Mouse (Mus musculus) lung, embryonic 14.5 days (tissue): ENCODE results near the gene Ghrhr. TPM values are rescaled to one million over a fixed set of nuclear protein-coding genes. Genes with fewer than 3 reads are reported as not detected.
A peak's percentile ranks its signal among the peaks of the same experiment; 100 is the strongest.

Experiments used
- ATAC-seq: fragments of 200-750 bp; cut with Nextera tagmentation; 2 replicates; pipeline ENCODE4 v1.8.0; 2017; ENCODE audit warnings: mild to moderate bottlenecking, moderate TSS enrichment, moderate library complexity; ENCODE audit not compliant: insufficient read depth
- DNase-seq: peaks from one replicate; pipeline ENCODE4 v3.0.0-alpha.2; 2015
- H3K27ac ChIP-seq: fragments of 300-500 bp; sonication (generic); 2 replicates; pipeline ENCODE4 v1.5.1; 2014; ENCODE audit warnings: low read depth, mild to moderate bottlenecking, moderate library complexity
- H3K27me3 ChIP-seq: fragments of 300-500 bp; sonication (generic); 2 replicates; pipeline ENCODE4 v1.6.1; 2014; ENCODE audit warnings: low read length, control low read depth; ENCODE audit not compliant: insufficient read depth
- H3K36me3 ChIP-seq: fragments of 300-500 bp; sonication (generic); 2 replicates; pipeline ENCODE4 v1.6.1; 2014; ENCODE audit warnings: control low read depth; ENCODE audit not compliant: insufficient read depth
- H3K4me1 ChIP-seq: fragments of 300-500 bp; sonication (generic); 2 replicates; pipeline ENCODE4 v1.6.1; 2014; ENCODE audit warnings: antibody characterized with exemption, control low read depth; ENCODE audit not compliant: insufficient read depth
- H3K4me2 ChIP-seq: fragments of 300-500 bp; sonication (generic); 2 replicates; pipeline ENCODE4 v1.6.1; 2014; ENCODE audit warnings: mild to moderate bottlenecking
- H3K4me3 ChIP-seq: fragments of 300-500 bp; sonication (generic); 2 replicates; pipeline ENCODE4 v1.5.1; 2014; ENCODE audit warnings: low read depth, low read length
- H3K9ac ChIP-seq: fragments of 300-500 bp; sonication (generic); 2 replicates; pipeline ENCODE4 v1.6.1; 2014
- H3K9me3 ChIP-seq: fragments of 300-500 bp; sonication (generic); 2 replicates; pipeline ENCODE4 v1.6.1; 2016; ENCODE audit warnings: low read depth, low read length, control low read depth
- CTCF ChIP-seq: IDR thresholded peaks from 2 replicates; pipeline ENCODE4 v1.5.1; 2016; ENCODE audit warnings: antibody characterized with exemption, low read depth
- WGBS: fragments of 180-500 bp; shearing (Covaris S2); extraction: QIAGEN DNeasy Blood & Tissue Kit; methylation state at CpG from one replicate; pipeline ENCODE4 v1.1.7; 2014; 5-methylcytosine and 5-hydroxymethylcytosine counted together
- polyA plus RNA-seq: library from polyadenylated mRNA; unstranded; fragments of >200 nt; fragmentation: Nextera tagmentation; extraction: Ambion mirVana; gene quantifications from 2 replicates; pipeline ENCODE4 v1.2.1, GENCODE M21; 2014

Gene Ghrhr
- polyA plus RNA-seq = not detected in 2 replicates

DNA sequence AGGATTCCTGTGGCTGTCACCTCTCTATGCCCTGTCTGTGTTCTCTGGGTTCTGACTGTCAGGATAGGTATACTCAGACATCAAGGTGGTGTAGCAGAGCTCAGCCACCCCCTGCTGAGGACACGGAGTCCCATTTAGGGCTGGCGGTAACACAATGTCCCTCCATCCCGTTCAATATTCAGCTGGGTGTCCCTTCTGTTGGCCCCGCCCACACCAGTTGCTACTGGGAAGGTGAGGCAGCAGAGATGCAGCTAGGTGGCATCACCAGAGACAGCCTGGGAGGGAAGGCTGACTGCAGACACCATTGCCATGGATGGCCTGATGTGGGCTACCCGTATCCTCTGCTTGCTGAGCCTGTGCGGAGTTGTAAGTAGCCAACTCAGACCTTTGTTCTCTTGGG, at the start of gene Ghrhr:
Ghrhr (plus strand) TSS at position 220 of the 400 bp plus-strand sequence.
- ATAC-seq = no peak
- no peak for TF ChIP-seq CTCF
- Histone ChIP-seq H3K4me1 (no peaks in the 10 kb centered on the region), H3K9ac (no peak within 1 kb of the TSS), H3K27me3 (no peaks in the 10 kb centered on the region), H3K9me3 (no peaks in the 10 kb centered on the region), H3K36me3 (no peaks in the 10 kb centered on the region), H3K4me2 (no peak within 1 kb of the TSS), H3K4me3 (no peak within 1 kb of the TSS), H3K27ac (no peak within 1 kb of the TSS)
- DNase-seq = no peak
- 73% methylated on average over 6 of the region's 6 CpGs for WGBS

DNA sequence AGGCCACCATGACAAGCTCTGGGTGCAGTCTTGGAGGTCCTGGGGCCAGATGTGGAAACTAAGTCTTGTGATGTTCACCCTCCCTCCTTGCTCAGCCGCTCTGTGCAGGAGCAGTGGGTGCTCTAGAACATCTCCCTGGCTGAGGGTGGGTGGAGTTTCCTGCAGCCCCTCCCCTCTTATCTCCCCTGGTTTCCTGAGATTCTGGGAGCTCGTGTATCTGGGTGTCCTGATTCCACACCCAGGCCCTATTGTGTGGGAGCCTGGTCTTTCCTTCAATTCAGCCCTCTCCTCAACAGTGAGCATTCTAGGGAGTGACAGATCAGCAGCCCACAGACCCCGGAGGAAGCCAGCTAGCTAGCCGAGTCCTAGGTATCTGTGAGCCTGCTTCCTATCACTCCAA, 49.8 kb upstream of the Ghrhr start:
- Histone ChIP-seq H3K4me2 (no peak overlapping the region), H3K4me3 (no peak overlapping the region), H3K36me3 (no peaks in the 10 kb centered on the region), H3K9me3 (no peaks in the 10 kb centered on the region), H3K27me3 (no peaks in the 10 kb centered on the region), H3K4me1 (no peaks in the 10 kb centered on the region; the same call in 1 of the 2 replicates), H3K27ac (no peak overlapping the region), H3K9ac (no peak overlapping the region)
- no peak for TF ChIP-seq CTCF
- ATAC-seq (no peak), DNase-seq (no peak)
- WGBS = 57% methylated on average over 4 of the region's 4 CpGs

DNA sequence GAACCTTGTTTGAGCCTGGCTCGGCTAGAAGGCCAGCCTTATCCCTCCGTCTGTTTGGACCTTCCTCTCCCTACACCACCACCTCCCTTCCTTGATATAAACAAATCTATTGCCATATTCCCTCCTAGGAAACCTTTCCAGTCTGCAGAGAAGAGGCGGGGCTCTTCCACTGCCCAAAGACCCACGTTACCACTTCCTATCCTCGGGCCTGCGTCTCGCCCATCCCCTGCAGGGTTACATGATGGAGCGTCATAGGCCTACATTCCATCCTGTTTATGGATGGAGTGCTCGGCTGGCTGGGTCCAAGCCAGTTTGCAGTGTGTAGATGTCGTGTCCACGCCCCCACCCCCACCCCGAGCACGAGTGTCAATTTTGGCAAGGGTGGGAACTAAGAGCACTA, 48.8 kb upstream of the Ghrhr start:
- Histone ChIP-seq H3K27ac (no peak overlapping the region), H3K4me2 (no peak overlapping the region), H3K9ac (no peak overlapping the region), H3K9me3 (no peaks in the 10 kb centered on the region), H3K36me3 (no peaks in the 10 kb centered on the region), H3K4me3 (no peak overlapping the region), H3K4me1 (no peaks in the 10 kb centered on the region; the same call in 1 of the 2 replicates), H3K27me3 (no peaks in the 10 kb centered on the region)
- ATAC-seq (peak; percentile 62), DNase-seq (peak; percentile 51)
- 47% methylated on average over 13 of the region's 13 CpGs for WGBS
- TF ChIP-seq CTCF = no peak

DNA sequence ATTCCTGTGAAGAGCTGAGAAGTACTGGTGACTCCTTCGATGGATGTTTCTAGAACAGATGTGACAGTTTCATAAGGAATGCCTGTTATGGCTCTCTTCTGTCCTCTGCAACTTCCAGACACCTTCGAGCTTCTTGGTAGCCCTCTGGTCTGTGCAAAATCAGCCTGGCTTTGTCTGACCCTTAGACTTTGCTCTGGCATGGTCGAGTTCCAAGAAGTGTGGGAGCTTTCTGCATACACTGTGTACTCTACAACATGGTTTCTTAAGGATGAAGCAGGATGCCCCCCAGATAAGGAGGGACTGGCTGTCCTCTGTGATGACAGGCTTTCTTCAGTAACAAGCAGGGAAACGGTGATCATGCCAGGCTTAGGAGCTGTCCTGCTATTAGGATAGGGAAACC, 47.9 kb upstream of the Ghrhr start:
- no peak overlapping the region for H3K9ac ChIP-seq
- no peak overlapping the region for H3K4me3 ChIP-seq
- DNase-seq (no peak), ATAC-seq (no peak)
- no peaks in the 10 kb centered on the region; the same call in 1 of the 2 replicates for H3K4me1 ChIP-seq
- no peak for TF ChIP-seq CTCF
- H3K36me3 ChIP-seq = no peaks in the 10 kb centered on the region
- no peak overlapping the region for H3K4me2 ChIP-seq
- H3K27ac ChIP-seq = no peak overlapping the region
- 58% methylated on average over 4 of the region's 4 CpGs for WGBS
- no peaks in the 10 kb centered on the region for H3K9me3 ChIP-seq
- no peaks in the 10 kb centered on the region for H3K27me3 ChIP-seq

DNA sequence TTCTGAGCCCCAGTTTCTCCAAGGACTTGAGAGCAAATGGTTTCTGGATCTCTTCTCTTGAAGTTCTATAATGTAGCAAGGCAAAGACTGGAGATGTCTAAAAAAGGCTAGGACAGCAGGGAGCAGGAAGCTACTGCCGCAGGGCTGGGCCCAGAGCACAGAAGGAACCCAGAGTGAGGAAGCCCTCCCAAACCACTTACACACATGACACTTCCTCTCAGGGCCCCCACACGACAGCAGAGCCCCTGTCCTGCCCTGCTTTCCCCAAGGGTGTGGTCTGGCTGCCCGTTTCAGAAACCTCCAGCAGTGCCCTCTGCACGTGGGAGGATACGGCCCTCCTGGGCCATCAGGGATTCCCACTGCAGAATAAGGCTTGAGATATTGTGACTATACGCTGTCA, 44.8 kb upstream of the Ghrhr start:
- Histone ChIP-seq H3K27ac (no peak overlapping the region), H3K4me1 (peaks cover 7% of the 10 kb centered on the region), H3K4me2 (no peak overlapping the region), H3K27me3 (no peaks in the 10 kb centered on the region), H3K36me3 (no peaks in the 10 kb centered on the region), H3K9ac (no peak overlapping the region), H3K9me3 (no peaks in the 10 kb centered on the region), H3K4me3 (no peak overlapping the region)
- DNase-seq = no peak
- 56% methylated on average over 6 of the region's 6 CpGs for WGBS
- ATAC-seq = no peak
- no peak for TF ChIP-seq CTCF

DNA sequence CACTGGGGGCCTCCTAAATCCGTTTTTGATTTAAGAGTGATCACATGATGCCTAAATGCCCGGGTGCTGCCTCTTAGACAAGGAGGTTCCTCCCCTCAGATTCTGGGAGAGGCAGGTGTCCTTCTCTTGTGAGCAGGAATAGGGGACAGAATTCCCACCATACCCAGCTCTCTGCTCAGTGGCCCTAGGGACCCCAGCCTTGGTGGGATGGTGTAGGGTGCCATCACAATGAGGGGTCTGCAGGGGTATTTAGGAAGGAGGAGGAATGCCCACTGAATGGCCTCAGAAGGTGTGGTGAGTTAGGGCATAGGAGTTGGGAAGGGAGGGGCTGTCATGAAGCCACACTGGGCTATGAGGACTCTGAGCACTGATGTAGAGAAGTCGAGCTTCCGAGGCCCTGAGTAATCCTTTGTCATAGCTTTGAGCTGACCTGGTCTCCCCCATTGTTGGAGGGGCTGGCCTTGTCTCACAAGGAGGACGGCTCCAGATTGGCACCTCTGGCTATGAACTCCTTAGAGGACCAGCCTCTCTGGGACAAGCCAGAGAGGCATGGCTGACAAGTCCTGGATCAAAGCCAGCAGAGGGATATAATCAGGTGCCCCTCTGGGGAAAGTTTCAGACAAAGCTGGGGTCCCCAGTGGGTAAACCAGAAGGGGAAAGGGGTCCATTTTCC, 43.9 kb upstream of the Ghrhr start:
- no peaks in the 10 kb centered on the region for H3K9me3 ChIP-seq
- DNase-seq (no peak), ATAC-seq (no peak)
- H3K27ac ChIP-seq = no peak overlapping the region
- peaks cover 13% of the 10 kb centered on the region for H3K4me1 ChIP-seq
- no peaks in the 10 kb centered on the region for H3K36me3 ChIP-seq
- TF ChIP-seq CTCF = no peak
- H3K27me3 ChIP-seq = no peaks in the 10 kb centered on the region
- no peak overlapping the region for H3K9ac ChIP-seq
- H3K4me3 ChIP-seq = no peak overlapping the region
- no peak overlapping the region for H3K4me2 ChIP-seq
- WGBS = 60% methylated on average over 5 of the region's 5 CpGs

DNA sequence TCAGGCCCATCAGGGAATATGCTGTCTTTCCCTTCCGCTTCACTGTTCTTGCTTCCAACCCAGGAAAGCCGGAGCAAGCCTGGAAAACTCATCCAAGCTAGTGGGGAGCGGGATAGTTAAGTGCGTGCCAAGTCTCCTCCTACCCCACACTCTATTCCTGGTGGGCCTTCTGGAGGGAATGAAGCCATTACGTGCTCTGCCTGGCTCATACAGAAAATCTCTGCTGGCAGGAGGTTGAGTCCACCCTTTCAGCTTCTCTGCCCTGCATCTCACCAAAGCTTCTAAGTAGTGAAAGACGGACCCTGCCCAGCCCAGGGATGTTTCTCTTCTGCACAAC, 43.4 kb upstream of the Ghrhr start:
- H3K4me1 ChIP-seq = peaks cover 14% of the 10 kb centered on the region
- peak overlapping the region; percentile 24; the same call in 1 of the 2 replicates for H3K27ac ChIP-seq
- TF ChIP-seq CTCF = no peak
- no peak overlapping the region for H3K4me2 ChIP-seq
- no peak overlapping the region for H3K4me3 ChIP-seq
- no peaks in the 10 kb centered on the region for H3K9me3 ChIP-seq
- DNase-seq (peak; percentile 73), ATAC-seq (peak; percentile 42; the same call in 1 of the 2 replicates)
- 58% methylated on average over 6 of the region's 6 CpGs for WGBS
- H3K36me3 ChIP-seq = no peaks in the 10 kb centered on the region
- no peaks in the 10 kb centered on the region for H3K27me3 ChIP-seq
- H3K9ac ChIP-seq = no peak overlapping the region
